Mouse (Mus musculus) kidney, postnatal 14 days (tissue): ENCODE results near the gene Alyref2.

ENCODE experiments used
- DNase-seq: peaks from one replicate; pipeline ENCODE4 v3.0.0; 2022; ENCODE audit warnings: mixed read lengths

Gene Alyref2

DNA sequence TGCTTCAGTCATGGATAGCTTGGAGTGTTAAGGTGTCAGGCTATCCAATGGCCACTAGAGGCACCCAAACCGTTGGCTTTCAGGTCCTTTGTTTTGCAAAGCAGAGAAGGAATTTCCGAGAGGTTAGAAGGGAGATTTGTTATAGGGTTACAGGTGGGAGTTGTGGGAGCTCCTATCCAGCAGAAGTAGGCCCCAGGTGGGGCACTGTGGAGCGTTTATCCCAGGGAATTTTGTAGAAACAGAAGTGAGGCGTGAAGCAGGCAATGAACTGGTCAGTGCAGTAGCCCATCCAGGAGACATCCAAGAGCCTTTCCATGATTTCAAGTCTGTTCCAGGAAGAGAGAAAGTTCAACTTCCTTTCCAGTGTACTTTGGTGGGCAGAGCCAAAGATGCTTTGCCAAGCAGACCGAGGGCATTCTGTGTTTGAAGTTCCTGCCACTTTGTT lies 1.6 kb upstream of the Alyref2 start:
- peak; percentile 48 for DNase-seq

DNA sequence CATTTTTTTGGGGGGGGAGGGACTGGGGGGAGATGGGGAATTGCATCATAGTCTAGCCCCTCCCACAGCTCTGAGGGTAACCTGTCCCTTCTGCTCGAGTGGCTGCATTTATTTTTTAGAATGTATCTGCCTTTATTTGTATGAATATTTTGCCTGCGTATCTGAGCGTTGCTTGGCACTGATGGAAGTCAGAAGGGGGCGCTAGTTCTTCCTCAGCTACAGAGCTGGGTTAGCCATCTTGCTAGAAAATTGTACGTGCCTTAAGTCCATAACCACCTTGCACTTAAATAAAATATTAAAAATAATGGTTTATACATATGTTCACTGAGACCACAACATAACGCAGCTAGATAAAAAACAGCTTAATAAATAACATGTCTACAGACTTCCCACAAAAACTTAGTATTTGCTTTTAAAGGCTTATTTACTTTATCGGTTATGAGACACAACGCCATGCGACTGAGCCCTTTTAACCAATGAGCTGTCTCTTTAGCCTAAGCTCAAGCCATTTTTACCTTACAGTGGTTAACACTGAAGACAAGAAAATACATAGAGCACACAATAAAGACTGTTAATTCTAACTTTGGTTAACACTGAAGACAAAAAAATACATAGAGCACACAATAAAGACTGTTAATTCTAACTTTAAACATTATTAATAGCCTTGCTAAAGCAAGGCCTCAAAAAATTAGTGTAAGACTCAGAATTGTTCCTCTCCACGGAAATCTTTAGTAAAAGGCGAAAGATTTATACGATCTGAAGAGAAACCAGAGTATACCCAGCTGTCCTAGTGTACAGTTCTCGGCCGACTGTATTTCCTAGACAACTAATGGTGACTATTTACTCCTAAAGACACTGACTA lies 659 bp upstream of the Alyref2 start:
- DNase-seq = peak; percentile 54

DNA sequence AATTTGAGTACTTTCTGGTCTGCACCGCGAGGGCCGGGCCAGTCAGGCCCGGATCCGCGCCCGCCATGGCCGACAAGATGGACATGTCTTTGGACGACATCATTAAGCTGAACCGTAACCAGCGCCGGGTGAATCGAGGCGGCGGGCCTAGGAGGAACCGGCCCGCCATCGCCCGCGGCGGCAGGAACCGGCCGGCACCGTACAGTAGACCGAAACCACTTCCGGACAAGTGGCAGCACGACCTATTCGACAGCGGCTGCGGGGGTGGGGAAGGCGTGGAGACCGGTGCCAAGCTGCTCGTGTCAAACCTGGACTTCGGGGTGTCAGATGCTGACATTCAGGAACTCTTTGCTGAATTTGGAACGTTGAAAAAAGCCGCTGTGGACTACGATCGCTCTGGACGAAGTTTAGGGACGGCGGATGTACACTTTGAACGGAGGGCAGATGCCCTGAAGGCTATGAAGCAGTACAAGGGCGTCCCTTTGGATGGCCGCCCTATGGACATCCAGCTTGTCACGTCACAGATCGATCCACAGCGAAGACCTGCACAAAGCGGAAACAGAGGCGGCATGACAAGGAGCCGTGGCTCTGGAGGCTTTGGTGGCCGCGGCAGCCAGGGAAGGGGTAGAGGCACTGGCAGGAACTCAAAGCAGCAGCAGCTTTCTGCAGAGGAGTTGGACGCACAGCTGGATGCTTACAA lies 464 bp downstream of the Alyref2 start:
- DNase-seq = no peak

DNA sequence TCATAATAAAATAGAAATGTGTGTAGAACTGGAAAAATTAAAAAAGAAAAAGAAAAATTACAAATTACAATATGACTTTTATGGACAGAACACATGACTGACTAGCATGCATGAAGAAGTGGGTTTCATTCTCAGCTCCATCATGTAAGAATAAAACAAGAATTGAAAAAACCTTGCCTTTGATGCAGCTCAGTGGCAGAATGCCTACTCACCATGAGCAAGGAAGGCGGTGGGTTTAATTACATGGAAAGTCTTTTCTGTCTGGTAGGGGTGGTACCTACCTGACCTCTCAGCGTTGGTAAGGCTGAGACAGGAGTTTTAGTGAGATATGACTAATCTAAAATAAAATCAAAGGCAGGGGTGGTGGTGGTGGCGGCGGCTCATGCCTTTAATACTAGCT lies 1.3 kb downstream of the Alyref2 start:
- DNase-seq = no peak

DNA sequence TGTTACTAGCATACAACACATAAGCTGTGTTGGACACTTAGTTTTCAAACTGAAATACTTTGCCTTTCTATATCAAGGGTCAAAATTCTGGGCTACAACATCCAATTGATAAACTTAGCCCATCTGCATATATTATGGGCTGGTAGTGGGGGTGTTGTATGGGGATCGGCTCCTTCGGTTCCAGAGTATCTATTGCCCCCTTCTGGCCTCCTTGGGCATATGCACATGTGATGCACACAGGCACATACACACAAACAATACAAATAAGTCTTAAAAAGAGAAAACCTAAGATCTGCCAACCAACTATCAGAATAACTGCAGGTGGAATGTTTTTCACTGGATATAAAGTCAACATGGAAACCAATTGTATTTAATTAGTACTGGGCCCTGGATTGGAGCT lies 10.0 kb downstream of the Alyref2 start:
- no peak for DNase-seq

DNA sequence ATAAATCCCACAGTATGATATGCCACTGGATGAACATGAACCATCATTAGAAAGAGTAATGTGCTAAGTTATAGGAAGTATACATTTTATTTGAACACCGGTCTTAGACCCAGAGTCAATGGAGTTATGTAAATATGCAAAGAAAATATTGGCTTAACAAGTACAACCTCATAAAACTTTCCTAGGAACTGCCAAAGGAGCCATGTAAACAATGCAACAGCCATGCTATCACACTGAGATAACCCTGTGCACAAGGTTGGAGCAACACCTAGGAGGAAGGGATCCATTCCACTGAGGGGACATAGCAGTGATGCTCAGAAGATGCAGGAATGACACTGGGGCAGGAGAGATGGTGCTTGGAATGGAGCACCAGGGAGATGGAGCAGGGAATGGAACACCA lies 10.5 kb downstream of the Alyref2 start:
- DNase-seq = no peak

DNA sequence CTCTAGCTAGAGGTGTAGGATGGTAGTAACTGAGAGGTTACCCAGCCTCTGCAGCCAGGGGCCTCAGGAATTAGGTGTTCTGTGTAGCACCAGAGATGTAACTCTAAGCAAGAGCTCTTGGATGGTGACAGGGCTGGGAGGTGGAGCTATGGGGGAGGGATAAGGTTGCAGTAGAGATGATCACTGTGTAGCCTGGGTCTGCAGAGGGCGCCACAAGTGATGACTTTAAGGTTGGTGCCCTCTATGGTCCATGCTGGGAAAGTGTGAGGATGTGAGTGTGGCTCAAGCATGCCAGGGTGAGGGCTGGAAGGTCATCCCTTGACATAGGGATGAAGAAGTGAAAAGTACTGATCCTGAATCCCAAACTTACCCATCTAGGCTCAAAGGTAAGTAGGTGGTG lies 11.8 kb downstream of the Alyref2 start:
- no peak for DNase-seq

DNA sequence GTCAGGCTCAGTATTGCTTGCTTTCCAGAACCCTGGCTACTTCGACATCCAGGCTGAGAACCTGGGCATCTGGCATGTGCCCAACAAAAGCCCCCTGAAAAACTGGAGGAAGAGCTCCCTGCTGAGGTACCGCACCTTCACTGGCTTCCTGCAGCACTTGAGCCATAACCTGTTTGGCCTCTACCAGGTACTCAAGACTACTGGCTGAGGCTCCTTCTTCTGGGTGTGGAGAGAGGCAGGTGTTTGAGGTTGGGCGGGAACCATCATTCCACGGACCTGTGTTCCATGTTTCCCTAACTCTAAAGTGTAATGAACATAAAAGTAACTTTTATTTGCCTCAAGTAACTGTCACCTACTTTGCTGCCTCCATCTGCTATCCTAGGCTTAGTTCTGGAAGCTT lies 12.3 kb downstream of the Alyref2 start:
- no peak for DNase-seq

DNA sequence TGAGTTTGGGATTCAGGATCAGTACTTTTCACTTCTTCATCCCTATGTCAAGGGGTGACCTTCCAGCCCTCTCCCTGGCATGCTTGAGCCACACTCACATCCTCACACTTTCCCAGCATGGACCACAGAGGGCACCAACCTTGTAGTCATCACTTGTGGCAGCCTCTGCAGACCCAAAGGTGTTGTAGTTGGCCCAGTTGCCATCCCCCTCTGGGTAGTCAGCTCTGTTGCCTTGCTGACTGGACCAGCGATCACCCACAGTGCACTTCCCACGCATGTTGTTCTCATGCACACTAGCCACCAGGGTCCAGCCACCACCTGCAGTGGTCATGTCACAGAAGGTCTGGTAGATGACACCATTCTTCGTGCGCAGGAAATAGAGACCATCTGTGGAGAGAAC lies 28.1 kb downstream of the Alyref2 start:
- no peak for DNase-seq

DNA sequence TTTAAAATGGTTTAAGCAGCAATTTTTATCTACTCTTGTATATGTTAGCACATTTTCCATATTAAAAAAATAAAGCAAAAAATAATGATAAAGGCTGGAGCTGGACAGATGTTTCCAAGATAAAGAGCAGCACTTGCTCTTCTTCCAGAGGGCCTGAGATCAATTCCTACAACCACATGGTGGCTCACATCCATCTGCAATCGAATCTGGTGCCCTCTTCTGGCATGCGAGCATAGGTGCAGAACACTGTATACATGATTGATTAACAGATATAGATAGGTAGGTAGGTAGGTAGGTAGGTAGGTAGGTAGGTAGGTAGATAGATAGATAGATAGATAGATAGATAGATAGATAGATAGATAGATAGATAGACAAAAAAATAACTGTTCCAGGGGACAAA lies 29.6 kb downstream of the Alyref2 start:
- DNase-seq = no peak

DNA sequence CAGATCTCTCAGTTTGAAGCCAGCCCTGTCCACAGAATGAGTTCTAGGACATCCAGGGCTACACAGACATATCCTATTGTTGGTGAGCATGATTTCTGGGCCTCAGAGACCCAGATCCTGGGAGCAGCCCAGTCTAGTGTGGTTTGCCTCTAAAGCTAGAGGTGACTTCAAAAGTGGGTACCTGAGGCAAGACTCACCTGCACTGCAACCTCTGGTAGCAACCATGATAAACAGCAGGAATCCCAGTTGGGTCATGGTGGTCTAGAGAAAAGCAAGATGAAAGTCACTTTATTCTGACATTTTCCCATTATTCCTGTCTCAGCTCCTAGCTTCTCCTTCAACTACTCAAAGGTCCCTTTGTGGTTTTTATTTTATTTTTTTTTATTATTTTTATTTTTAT lies 31.3 kb downstream of the Alyref2 start:
- no peak for DNase-seq

DNA sequence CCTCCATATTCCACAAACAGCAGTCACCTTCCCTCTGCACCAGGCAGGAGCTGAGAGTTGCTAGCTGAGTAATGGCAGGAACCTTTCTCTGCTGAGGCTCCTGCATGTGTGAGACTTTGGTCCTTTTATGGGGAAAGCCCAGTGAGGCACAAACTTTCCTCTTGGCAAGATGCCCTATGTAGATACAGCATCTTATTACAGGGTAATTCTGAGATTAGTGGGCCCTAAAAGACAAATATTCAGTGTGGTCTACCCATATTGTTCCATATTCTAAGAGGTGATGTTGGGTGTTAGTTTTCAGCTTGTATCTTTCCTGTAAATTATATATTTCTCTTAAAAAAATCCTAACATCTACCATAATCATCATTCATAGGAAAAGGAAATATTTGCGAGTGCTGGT lies 31.9 kb downstream of the Alyref2 start, which contains the start of gene Itln1:
Itln1 (minus strand) TSS at position 101 of the 400 bp plus-strand sequence.
- no peak for DNase-seq

DNA sequence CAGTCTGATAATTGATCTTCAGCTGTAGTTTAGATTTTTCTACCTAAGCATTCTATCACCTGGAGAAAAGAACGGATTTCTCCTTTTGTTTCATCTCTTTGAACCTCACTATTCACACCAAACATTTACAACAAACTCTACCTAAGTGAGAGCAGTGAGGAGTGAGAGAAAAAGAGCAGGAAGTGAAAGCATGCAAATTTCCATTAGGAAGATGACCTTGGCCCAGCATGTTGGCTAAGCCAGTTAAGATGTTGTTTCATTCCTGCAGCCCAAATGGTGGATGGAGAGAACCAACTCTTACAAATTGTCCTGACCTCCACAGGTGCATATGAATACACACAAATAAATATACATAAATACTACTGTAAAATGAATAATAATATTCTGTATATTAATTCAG lies 37.4 kb downstream of the Alyref2 start:
- no peak for DNase-seq

DNA sequence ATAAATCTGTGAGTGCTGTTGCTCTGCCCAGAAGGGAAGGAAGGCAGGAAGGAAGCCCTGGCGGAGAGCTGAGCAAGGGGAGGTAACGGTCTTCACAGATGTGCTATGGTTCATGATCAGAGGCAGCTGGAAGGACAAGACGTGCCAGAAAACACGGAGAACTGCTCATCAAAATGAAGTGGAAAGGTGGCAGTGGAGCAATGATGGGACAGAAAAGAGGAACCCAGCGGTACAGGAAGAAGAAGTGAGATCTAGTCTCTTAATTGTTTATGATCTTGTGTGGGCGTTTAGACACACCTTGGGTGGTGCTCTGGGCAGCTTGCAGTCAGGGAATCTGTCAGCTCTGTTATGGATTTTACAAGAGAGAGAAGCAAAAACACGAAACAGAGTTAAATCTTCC lies 48.0 kb downstream of the Alyref2 start:
- no peak for DNase-seq

DNA sequence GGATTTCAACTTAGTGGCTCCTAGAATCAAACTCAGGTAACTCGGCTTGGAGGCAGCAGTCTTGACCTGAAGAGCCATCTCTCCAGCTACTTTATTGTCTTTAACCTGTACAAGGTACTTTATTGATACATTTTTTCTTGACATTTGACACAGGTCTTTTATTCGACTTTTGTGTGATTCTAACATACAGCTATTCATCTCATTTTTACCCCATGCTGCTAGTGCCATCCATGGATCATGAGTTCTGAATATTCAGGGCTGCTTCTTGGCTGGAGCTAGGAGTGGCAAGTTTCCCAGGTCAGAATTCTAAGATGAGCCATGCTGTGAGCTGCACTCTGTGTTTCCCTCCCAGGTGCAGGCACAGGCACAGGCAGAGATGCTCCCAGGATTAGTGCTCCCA lies 49.0 kb downstream of the Alyref2 start:
- DNase-seq = no peak

DNA sequence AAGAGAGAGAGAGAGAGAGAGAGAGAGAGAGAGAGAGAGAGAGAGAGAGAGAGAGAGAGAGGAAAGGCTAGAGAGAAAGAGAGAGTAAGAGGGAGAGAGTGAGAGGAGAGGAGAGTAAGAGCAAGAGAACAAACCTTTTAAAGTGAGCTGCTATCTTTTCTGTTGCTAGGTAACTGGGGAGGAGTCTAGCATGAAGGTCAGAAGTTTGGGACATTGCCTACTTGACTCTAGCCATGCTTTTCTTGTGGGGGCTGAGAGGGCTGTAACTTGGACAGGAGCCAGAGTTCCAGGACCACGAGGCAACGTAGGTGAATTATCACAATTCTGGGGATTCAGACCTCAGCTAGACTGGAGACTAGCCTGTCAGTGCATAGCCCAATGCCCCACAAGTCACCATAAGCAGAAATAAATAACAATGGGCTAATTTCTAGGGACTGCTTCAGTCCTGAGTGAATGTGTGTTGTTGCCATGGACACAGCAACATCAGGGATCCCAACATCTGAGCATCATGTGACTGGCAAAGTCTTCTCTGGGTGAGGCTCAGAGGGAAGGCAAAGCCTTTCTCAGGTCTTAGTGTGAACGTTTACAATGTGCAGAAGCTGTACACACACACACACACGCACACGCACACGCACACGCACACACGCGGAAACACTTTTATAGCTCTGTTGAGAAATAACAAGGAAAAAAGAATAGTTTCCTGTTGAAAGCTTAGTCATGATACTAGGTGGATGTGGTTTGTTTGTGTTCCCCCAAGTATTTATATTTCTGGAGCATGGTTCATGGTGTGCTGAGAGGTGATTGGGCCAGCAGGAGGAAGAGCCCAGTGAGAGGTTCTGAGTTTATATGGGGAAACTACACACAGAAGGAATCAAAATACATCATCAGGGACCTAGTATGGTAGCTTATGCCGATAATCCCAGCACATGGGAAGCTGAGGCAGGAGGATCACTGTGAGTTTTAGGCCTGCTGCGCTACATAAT lies 50.4 kb downstream of the Alyref2 start:
- no peak for DNase-seq
